In genomic region chr16:92792905-92793304, GRCm38 (mm10) we compare ENCODE assay signal across 13 mouse cellular contexts.
"Had no signal": no experiment of that assay in that cellular context is flagged by ENCODE, and none has a peak within 500 bp of the region (broad histone marks: within the 10 kb centered on the region; RNA-seq: fewer than 3 reads in every experiment).

No protein-coding gene starts in this region.

- ATAC-seq: inflammation-experienced regulatory T-cells, adult 6 months; intestine, postnatal 0 days; midbrain, embryonic 15.5 days had no signal

- H3K27me3 ChIP-seq: limb, embryonic 15.5 days; midbrain, embryonic 15.5 days; neural tube, embryonic 12.5 days had no signal

- H3K27ac ChIP-seq: limb, embryonic 15.5 days; midbrain, embryonic 15.5 days; neural tube, embryonic 12.5 days had no signal

- H3K9me3 ChIP-seq: limb, embryonic 15.5 days; midbrain, embryonic 15.5 days; neural tube, embryonic 12.5 days had no signal

- H3K4me3 ChIP-seq: limb, embryonic 15.5 days; midbrain, embryonic 15.5 days; neural tube, embryonic 12.5 days had no signal

- H3K4me2 ChIP-seq: limb, embryonic 15.5 days; lung, embryonic 14.5 days; midbrain, embryonic 11.5 days; midbrain, embryonic 15.5 days; neural tube, embryonic 12.5 days had no signal

- H3K9ac ChIP-seq: limb, embryonic 15.5 days; lung, embryonic 14.5 days; midbrain, embryonic 15.5 days; neural tube, embryonic 12.5 days had no signal

- H3K36me3 ChIP-seq: limb, embryonic 15.5 days; midbrain, embryonic 15.5 days; neural tube, embryonic 12.5 days had no signal

- H3K4me1 ChIP-seq: limb, embryonic 15.5 days; neural tube, embryonic 12.5 days had no signal

- DNase-seq: kidney, adult 8-10 months; kidney, postnatal 25 days; lung, embryonic 14.5 days; right cerebral cortex, postnatal 4 days; spleen, adult 18-20 months; thymus, adult 2 months; thymus, postnatal 25 days had no signal
